Mouse (Mus musculus): ENCODE results near the gene Trp53inp2. TPM values are rescaled to one million over a fixed set of nuclear protein-coding genes. Genes with fewer than 3 reads are reported as not detected.

The Trp53inp2 gene
- total and polyA plus RNA-seq, 3 experiments: 2.7 to 7.0 TPM; not detected in 1

DNA sequence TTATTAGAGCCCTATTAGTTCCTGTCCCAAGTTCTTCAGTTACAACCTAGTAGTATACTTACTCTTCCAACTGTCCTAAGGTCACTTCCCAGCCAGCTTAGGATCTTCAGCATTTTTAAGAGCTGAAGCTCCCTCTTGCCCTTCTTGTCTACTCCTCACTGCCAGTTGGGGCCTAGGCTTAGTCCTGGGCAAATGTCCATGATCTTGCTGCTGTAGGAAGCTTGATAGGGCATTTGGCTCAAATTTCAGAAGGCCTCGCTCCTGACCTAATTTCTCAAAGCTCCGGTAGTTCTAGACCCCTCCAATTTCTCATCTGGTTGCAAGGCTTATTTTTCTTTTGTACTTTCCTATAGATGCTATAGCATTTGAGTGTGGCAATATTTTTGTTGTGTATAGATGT is 7.7 kb downstream of the Trp53inp2 start:
- H3K4me1 ChIP-seq (ENCODE audit: control insufficient read depth in 1 of 2, insufficient read depth in 2 of 2, low read length in 2 of 2): no peaks in the 10 kb centered on the region
- H3K27me3 ChIP-seq (ENCODE audit: control insufficient read depth in 1 of 2, insufficient read depth in 2 of 2, low read length in 2 of 2): no peaks in the 10 kb centered on the region
- H3K36me3 ChIP-seq (ENCODE audit: control insufficient read depth in 1 of 2, insufficient read depth in 2 of 2, low read length in 2 of 2): peaks cover 0 to 5% of the 10 kb centered on the region in 2 experiments; a peak in 2 of 4 replicates
- no peak for TF ChIP-seq SMC3 (IDR thresholded peaks at IDR 0.05; ENCODE audit: low read depth, low read length)
- TF ChIP-seq USF1 (IDR thresholded peaks at IDR 0.05; ENCODE audit: low read depth, low read length): no peak
- TF ChIP-seq MAFK (IDR thresholded peaks at IDR 0.05; ENCODE audit: borderline replicate concordance, low read depth, low read length): no peak
- TF ChIP-seq MYC (IDR thresholded peaks at IDR 0.05; ENCODE audit: low read depth, low read length): no peak
- TF ChIP-seq ETS1 (IDR thresholded peaks at IDR 0.05; ENCODE audit: low read depth, low read length): no peak
- no peak for TF ChIP-seq KAT2A (conservative IDR thresholded peaks at IDR 0.05; ENCODE audit: low read depth, low read length)
- no peak overlapping the region for H3K9ac ChIP-seq (ENCODE audit: control insufficient read depth, low read depth, low read length, poor library complexity, severe bottlenecking)
- no peaks in the 10 kb centered on the region for H3K79me2 ChIP-seq (ENCODE audit: control insufficient read depth, insufficient read depth, low read length, poor library complexity)
- H3K27ac ChIP-seq (ENCODE audit: control insufficient read depth, low read depth, low read length): no peak overlapping the region
- no peaks in the 10 kb centered on the region for H3K9me3 ChIP-seq (replicated peaks; ENCODE audit: insufficient read depth, low read length)
- DNase-seq (ENCODE audit: low read depth, low spot score): no peak
- H3K4me3 ChIP-seq (ENCODE audit: control insufficient read depth in 1 of 2, insufficient read depth in 1 of 2, low read depth in 2 of 2, low read length in 2 of 2): no peak overlapping the region

DNA sequence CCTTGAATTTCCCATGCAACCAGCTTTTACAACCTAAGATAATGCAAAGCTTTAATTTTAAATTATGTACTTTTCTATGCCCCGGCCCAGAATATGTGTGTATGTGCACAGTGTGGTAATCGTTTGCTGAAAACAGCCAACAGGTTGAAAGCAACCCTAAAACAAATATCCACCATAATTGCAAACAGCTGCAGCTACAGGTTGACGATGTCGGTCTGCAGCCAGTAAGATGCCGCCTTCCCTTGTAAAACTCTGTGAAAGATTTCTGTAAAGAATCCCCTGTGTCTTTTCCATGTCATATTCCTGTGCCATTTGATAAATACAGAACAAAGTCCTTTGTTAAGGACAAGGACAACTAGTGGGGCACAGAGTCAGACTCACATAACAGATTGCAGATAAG is 13.7 kb downstream of the Trp53inp2 start:
- peaks cover 7 to 12% of the 10 kb centered on the region in 2 experiments for H3K36me3 ChIP-seq (ENCODE audit: control insufficient read depth in 1 of 2, insufficient read depth in 2 of 2, low read length in 2 of 2)
- H3K9ac ChIP-seq (ENCODE audit: control insufficient read depth, low read depth, low read length, poor library complexity, severe bottlenecking): no peak overlapping the region
- TF ChIP-seq KAT2A (conservative IDR thresholded peaks at IDR 0.05; ENCODE audit: low read depth, low read length) (no peak), POLR2AphosphoS2 (IDR thresholded peaks at IDR 0.05; ENCODE audit: low read length) (no peak), TAL1 (IDR thresholded peaks at IDR 0.05; ENCODE audit: low read length) (no peak), ZC3H11A (IDR thresholded peaks at IDR 0.05; ENCODE audit: low read depth, low read length) (no peak), CHD1 (IDR thresholded peaks at IDR 0.05; ENCODE audit: low read depth, low read length) (no peak), CTCF (IDR thresholded peaks at IDR 0.05 in 2 of 3, conservative IDR thresholded peaks at IDR 0.05 in 1 of 3; ENCODE audit: control insufficient read depth in 1 of 3, insufficient read depth in 1 of 3, low read depth in 2 of 3, low read length in 3 of 3, poor library complexity in 1 of 3, severe bottlenecking in 1 of 3) (no peak), HCFC1 (IDR thresholded peaks at IDR 0.05; ENCODE audit: low read depth, low read length) (no peak), E2F4 (IDR thresholded peaks at IDR 0.05; ENCODE audit: borderline replicate concordance, low read depth, low read length) (no peak), MYB (IDR thresholded peaks at IDR 0.05; ENCODE audit: low read depth, low read length) (no peak), CHD2 (IDR thresholded peaks at IDR 0.05; ENCODE audit: low read length) (no peak), MAX (IDR thresholded peaks at IDR 0.05; ENCODE audit: low read length) (no peak), ZMIZ1 (IDR thresholded peaks at IDR 0.05; ENCODE audit: low read depth, low read length) (no peak)

More for the DNA sequence above, 13.7 kb downstream of the Trp53inp2 start:
- Histone ChIP-seq H3K79me2 (ENCODE audit: control insufficient read depth, insufficient read depth, low read length, poor library complexity) (no peaks in the 10 kb centered on the region), H3K27me3 (ENCODE audit: control insufficient read depth in 1 of 2, insufficient read depth in 2 of 2, low read length in 2 of 2) (no peaks in the 10 kb centered on the region), H3K27ac (ENCODE audit: control insufficient read depth, low read depth, low read length) (no peak overlapping the region), H3K4me1 (ENCODE audit: control insufficient read depth in 1 of 2, insufficient read depth in 2 of 2, low read length in 2 of 2) (peaks cover 0 to 2% of the 10 kb centered on the region in 2 experiments; a peak in 2 of 4 replicates), H3K9me3 (replicated peaks; ENCODE audit: insufficient read depth, low read length) (no peaks in the 10 kb centered on the region), H3K4me3 (ENCODE audit: control insufficient read depth in 1 of 2, insufficient read depth in 1 of 2, low read depth in 2 of 2, low read length in 2 of 2) (no peak overlapping the region)
- no peak for DNase-seq (ENCODE audit: low read depth, low spot score)

Data from MEL (cell line).